Mouse (Mus musculus) liver, embryonic 11.5 days (tissue): Measurements from ENCODE around the gene Hoxa10. TPM values are rescaled to one million over a fixed set of nuclear protein-coding genes. Genes with fewer than 3 reads are reported as not detected.
A peak's percentile ranks its signal among the peaks of the same experiment; 100 is the strongest.

Experiments used
- ATAC-seq: fragments of 200-750 bp; cut with Nextera tagmentation; replicated peaks from 2 replicates; pipeline ENCODE4 v1.8.0; 2017; ENCODE audit warnings: moderate number of reproducible peaks, mild to moderate bottlenecking, moderate TSS enrichment, moderate library complexity; ENCODE audit not compliant: low FRiP score
- DNase-seq: peaks from one replicate; pipeline ENCODE4 v3.0.0-alpha.2; 2017; ENCODE audit warnings: low spot score
- H3K27ac ChIP-seq: fragments of 300-500 bp; sonication (generic); 2 replicates; pipeline ENCODE4 v1.5.1; 2014; ENCODE audit warnings: mild to moderate bottlenecking, low read depth, low read length, control low read depth
- H3K27me3 ChIP-seq: fragments of 300-500 bp; sonication (generic); replicated peaks from 2 replicates; pipeline ENCODE4 v1.6.1; 2014; ENCODE audit warnings: low read length, mixed read lengths; ENCODE audit not compliant: control insufficient read depth, insufficient read depth
- H3K36me3 ChIP-seq: fragments of 300-500 bp; sonication (generic); 2 replicates; pipeline ENCODE4 v1.6.1; 2014; ENCODE audit warnings: mild to moderate bottlenecking, low read length, moderate library complexity, mixed read lengths; ENCODE audit not compliant: control insufficient read depth, insufficient read depth
- H3K4me1 ChIP-seq: fragments of 300-500 bp; sonication (generic); replicated peaks from 2 replicates; pipeline ENCODE4 v1.6.1; 2014; ENCODE audit warnings: low read length, mixed read lengths; ENCODE audit not compliant: control insufficient read depth, insufficient read depth
- H3K4me2 ChIP-seq: fragments of 300-500 bp; sonication (generic); 2 replicates; pipeline ENCODE4 v1.6.1; 2014; ENCODE audit warnings: mild to moderate bottlenecking, control low read depth, moderate library complexity
- H3K4me3 ChIP-seq: fragments of 300-500 bp; sonication (generic); 2 replicates; pipeline ENCODE4 v1.5.1; 2014; ENCODE audit warnings: low read depth, low read length, control low read depth
- H3K9ac ChIP-seq: fragments of 300-500 bp; sonication (generic); 2 replicates; pipeline ENCODE4 v1.6.1; 2014; ENCODE audit warnings: low read depth, low read length, control low read depth
- H3K9me3 ChIP-seq: fragments of 300-500 bp; sonication (generic); 2 replicates; pipeline ENCODE4 v1.6.1; 2016; ENCODE audit warnings: low read length, inconsistent platforms, mixed read lengths; ENCODE audit not compliant: control insufficient read depth
- WGBS: fragments of 180-500 bp; shearing (Covaris S2); extraction: QIAGEN DNeasy Blood & Tissue Kit; methylation state at CpG from one replicate; pipeline ENCODE4 v1.1.7; 2014; 5-methylcytosine and 5-hydroxymethylcytosine counted together
- polyA plus RNA-seq: library from polyadenylated mRNA; unstranded; fragments of >200 nt; fragmentation: Nextera tagmentation; extraction: Ambion mirVana; gene quantifications from 2 replicates; pipeline ENCODE4 v1.2.1, GENCODE M21; 2014

Hoxa10 gene
- polyA plus RNA-seq, 1 experiment from 2014 or later = 2.2 TPM

DNA sequence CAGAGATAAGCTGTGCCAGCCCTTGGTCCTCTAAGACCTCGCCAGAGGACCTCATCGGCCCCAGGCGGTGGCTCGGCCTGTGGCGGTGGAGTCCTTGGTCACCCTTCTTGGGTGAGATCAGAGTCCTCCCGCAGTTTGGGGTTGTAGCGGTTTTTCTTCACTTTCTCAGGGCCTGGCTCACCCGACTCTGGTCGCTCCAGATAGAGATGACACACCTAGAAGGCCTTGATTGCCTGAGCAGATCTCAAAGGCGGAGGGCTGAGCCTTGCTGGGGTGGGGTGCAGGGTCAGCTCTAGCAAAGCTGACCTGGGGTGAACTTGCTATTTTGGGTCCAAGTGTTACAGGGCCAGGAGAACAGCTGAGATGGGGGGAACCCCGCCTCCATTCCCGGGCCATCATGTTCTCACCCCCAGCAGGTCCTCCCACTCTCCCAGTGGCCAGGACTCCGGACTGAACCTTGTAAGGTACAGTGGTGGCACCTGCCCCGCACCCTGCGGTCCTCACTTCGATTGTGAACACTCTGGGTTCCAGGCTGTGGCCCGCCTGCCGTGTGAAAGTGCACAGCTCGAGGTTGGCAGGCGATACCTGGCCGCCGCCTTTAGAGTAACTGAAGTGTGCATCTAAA is 33.1 kb upstream of the Hoxa10 start:
- no peak overlapping the region for H3K4me3 ChIP-seq
- no peaks in the 10 kb centered on the region for H3K36me3 ChIP-seq
- WGBS = 4% methylated on average over 22 of the region's 22 CpGs
- H3K4me2 ChIP-seq = no peak overlapping the region
- DNase-seq = peak; percentile 46
- H3K27me3 ChIP-seq = peaks cover 93% of the 10 kb centered on the region
- no peak for ATAC-seq
- no peaks in the 10 kb centered on the region for H3K4me1 ChIP-seq
- no peak overlapping the region for H3K9ac ChIP-seq
- no peaks in the 10 kb centered on the region for H3K9me3 ChIP-seq
- H3K27ac ChIP-seq = no peak overlapping the region

DNA sequence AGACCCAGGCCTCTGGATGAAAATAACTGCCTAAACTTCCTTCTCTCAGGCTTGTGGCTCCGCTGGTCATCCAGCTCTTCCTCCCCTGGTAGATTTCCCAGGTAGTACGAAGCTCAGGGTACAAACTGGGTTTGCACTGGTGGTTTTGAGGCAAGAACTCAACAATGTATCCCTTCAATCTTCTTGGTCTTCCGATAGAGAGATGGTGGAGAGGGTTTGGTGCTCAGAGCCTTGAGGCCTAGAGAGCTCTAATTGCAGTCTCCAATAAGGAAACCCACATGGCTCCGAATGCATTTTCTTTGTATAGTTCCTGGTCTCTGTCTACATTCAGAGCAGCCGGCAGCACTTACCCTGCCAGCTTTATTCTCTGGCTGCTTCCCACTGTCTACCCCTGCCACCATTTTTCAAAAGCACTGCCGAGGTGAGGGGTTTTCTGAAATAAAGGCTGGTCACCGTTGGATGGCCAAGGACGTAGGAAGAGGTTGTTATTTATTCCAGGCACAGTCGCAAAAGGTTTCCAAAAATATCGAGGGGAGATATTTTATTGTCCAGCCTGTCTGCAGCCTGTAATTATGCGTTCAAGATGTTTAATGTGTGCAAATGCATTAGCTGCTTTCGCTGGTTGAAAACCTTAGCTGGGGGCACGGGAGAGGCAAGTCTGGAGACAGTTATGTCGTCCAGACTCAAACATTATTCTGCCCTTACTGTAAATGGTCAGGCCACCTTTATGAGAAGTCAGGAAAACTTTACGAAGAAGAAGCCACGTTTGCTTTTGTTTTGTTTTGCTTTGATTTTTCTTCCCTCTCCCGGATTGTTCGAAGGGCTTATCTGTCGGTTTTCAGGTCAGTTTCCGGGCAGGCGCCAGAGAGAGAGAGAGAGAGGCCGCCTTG is 32.4 kb upstream of the Hoxa10 start:
- no peak overlapping the region for H3K4me3 ChIP-seq
- no peak for ATAC-seq
- DNase-seq = no peak

DNA sequence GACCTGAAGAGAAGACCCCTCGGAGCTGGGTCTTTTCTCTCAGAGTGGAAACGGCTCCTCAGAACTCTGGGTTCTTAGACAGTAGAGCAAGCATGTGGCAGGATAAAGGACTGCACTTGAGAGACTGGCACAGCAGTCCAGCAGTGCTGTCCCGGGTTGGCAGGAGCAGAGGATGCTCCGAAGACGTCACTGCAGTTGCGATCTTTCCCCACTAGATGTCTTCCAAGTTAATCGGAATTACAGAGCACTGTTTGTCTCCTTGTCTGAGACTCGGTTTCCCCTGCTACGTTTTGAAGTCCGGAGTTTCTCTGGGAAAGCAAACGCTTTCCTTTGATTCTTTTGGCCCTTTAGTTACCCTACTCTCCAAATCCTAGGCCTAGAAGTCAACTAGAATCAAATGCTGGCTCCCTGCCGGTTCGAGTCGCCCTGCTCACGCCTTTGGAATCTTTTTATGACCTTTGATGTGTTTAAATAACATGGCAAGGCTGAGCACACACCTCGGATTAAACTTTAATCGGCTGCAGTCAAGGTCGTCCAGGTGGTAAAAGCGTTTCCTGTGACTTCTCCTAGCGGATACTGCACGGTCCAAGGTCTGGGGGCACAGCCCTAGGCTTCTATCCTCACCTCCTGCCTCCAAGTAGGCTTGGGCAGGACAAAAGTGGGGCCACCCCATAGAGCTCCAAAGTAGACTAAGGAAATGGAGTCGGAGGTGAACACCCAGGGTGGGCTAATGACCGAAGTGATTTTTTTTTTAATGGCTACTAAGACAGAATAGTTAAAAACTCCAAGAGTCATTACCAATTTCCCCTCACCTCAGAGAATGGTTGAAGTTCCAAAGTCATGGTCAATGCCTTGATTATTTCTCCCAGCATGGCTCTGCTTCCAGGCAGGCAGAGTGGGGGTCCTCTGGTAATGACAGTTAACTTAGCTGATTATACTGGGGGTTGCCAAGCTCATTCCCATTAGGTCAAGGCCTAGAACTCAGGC is 30.1 kb upstream of the Hoxa10 start:
- ATAC-seq (no peak), DNase-seq (no peak)
- Histone ChIP-seq H3K9ac (no peak overlapping the region), H3K4me2 (no peak overlapping the region), H3K36me3 (no peaks in the 10 kb centered on the region), H3K27ac (no peak overlapping the region), H3K4me3 (no peak overlapping the region), H3K9me3 (no peaks in the 10 kb centered on the region), H3K27me3 (peaks cover 97% of the 10 kb centered on the region), H3K4me1 (no peaks in the 10 kb centered on the region)
- 8% methylated on average over 23 of the region's 23 CpGs for WGBS

More for the DNA sequence above, 32.4 kb upstream of the Hoxa10 start:
- WGBS = 9% methylated on average over 22 of the region's 22 CpGs
- H3K36me3 ChIP-seq = no peaks in the 10 kb centered on the region
- no peak overlapping the region for H3K9ac ChIP-seq
- no peaks in the 10 kb centered on the region for H3K9me3 ChIP-seq
- no peak overlapping the region for H3K4me2 ChIP-seq
- no peaks in the 10 kb centered on the region for H3K4me1 ChIP-seq
- no peak overlapping the region for H3K27ac ChIP-seq
- H3K27me3 ChIP-seq = peaks cover 98% of the 10 kb centered on the region

DNA sequence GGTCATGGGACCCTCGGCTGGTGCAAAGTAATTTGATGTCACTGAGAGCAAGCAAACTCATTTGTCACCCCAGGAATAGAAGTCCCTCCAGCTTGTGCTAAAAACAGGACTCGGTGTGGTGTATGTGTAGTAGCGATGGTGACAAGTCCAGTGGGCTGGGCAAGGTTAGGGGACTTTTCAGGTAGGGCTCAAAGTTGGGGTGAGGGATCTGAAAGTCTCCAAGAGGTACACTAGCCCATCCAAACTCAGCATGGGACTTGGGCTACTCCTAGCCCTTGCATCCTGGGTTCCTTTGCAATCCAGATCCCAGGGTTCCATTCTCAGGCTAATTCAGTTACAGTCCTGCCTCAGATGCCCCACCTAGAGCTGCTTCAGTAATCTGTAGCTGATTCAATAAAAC is 28.1 kb upstream of the Hoxa10 start:
- no peak overlapping the region for H3K4me2 ChIP-seq
- no peak overlapping the region for H3K9ac ChIP-seq
- no peaks in the 10 kb centered on the region for H3K36me3 ChIP-seq
- H3K4me1 ChIP-seq = no peaks in the 10 kb centered on the region
- no peak overlapping the region for H3K4me3 ChIP-seq
- peaks cover 97% of the 10 kb centered on the region for H3K27me3 ChIP-seq
- ATAC-seq = no peak
- WGBS = 6% methylated on average over 3 of the region's 3 CpGs
- no peak overlapping the region for H3K27ac ChIP-seq
- no peaks in the 10 kb centered on the region for H3K9me3 ChIP-seq
- no peak for DNase-seq

DNA sequence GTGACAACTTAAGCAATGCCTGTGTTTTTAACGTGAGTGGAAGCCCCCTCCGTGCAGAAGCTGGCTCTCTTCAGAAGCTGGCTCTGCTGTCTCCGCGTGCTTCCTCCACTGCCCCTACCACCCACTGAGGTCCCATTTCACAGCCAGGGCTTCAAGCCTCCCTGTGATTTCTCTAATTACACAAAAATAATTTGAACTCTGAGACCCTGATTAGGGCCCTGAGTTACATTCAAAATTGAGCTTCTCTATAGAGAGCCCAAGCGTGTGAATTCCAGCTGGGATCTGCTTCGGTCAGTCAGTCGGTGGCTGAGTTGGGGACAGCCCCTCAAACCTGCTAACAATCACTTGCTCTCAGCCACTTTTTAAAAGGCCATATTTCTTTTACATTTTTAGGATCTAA is 27.7 kb upstream of the Hoxa10 start:
- DNase-seq (no peak), ATAC-seq (no peak)
- H3K27ac ChIP-seq = no peak overlapping the region
- H3K36me3 ChIP-seq = no peaks in the 10 kb centered on the region
- H3K27me3 ChIP-seq = peaks cover 97% of the 10 kb centered on the region
- H3K9ac ChIP-seq = no peak overlapping the region
- no peaks in the 10 kb centered on the region for H3K4me1 ChIP-seq
- H3K4me2 ChIP-seq = no peak overlapping the region
- no peak overlapping the region for H3K4me3 ChIP-seq
- WGBS = 9% methylated on average over 7 of the region's 7 CpGs
- no peaks in the 10 kb centered on the region for H3K9me3 ChIP-seq

DNA sequence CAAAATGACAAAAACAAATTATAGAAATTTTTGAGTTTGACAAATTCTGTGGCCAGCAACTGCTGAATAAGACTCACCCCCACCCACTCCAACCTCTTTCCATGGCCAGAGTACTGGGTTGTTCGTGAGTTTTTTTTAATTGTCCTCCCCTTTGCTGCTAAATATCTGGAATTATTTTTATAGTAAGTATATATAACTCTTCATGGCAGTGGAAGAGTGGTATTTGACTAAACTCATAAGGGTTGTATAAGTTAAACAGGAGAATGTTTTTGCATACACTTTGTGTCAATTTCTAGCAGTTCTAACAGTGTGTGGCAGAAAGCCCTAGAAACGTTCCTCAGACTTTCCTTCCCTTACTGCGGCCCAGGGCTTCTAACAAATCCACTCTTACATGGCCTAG is 27.0 kb upstream of the Hoxa10 start:
- Histone ChIP-seq H3K4me3 (no peak overlapping the region), H3K27me3 (peaks cover 97% of the 10 kb centered on the region), H3K36me3 (no peaks in the 10 kb centered on the region), H3K4me1 (no peaks in the 10 kb centered on the region), H3K27ac (no peak overlapping the region), H3K9me3 (no peaks in the 10 kb centered on the region), H3K9ac (no peak overlapping the region), H3K4me2 (no peak overlapping the region)
- WGBS = 9% methylated on average over 3 of the region's 3 CpGs
- DNase-seq (no peak), ATAC-seq (no peak)

DNA sequence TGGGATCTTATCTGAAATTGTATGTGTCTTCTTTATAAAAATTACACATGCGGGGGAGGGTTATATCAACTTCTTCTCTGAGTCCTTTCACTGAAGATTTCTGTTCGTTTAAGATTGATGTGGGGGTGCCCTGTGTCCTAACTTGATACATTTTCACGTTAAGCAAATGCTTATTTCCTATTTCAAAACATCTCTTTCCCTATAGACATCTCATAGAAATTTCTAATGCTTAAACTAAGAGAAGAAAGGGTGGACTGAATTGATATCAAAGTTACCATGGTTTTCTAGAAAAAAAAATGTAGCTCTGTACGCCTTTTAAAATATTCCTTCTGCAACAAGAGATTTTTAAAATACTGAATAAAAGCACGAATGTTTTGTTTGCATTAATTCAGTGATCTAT is 26.6 kb upstream of the Hoxa10 start:
- no peak overlapping the region for H3K27ac ChIP-seq
- no peaks in the 10 kb centered on the region for H3K36me3 ChIP-seq
- H3K4me1 ChIP-seq = no peaks in the 10 kb centered on the region
- H3K27me3 ChIP-seq = peaks cover 97% of the 10 kb centered on the region
- no peak overlapping the region for H3K4me2 ChIP-seq
- ATAC-seq (no peak), DNase-seq (no peak)
- H3K4me3 ChIP-seq = no peak overlapping the region
- no peak overlapping the region for H3K9ac ChIP-seq
- H3K9me3 ChIP-seq = no peaks in the 10 kb centered on the region
- 21% methylated on average over 5 of the region's 5 CpGs for WGBS

DNA sequence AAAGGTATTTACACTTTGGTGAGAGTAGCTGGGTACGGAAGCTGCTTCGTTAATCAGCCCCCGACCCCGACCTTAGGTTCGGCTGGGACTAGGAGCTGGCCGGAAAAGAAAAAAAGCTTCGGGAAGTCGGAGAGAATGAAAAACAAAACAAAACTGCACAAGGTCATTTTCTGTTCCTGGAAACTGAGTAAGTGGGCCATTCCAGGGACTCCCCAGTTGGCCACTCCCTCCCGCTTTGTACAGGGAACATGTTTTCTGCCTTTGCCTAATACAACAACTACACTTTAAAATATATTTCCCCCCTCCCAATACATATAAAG is 26.0 kb upstream of the Hoxa10 start:
- DNase-seq (no peak), ATAC-seq (no peak)
- WGBS = 4% methylated on average over 9 of the region's 9 CpGs
- Histone ChIP-seq H3K27ac (no peak overlapping the region), H3K36me3 (no peaks in the 10 kb centered on the region), H3K4me1 (no peaks in the 10 kb centered on the region), H3K4me2 (no peak overlapping the region), H3K9ac (no peak overlapping the region), H3K27me3 (peaks cover 98% of the 10 kb centered on the region), H3K4me3 (no peak overlapping the region), H3K9me3 (no peaks in the 10 kb centered on the region)
